Mouse (Mus musculus) brain, embryonic 14.5 days (tissue): Measurements from ENCODE around the gene Eif3b. TPM values are rescaled to one million over a fixed set of nuclear protein-coding genes. Genes with fewer than 3 reads are reported as not detected.
"Not testable (repeated sequence)": the region's sequence is repeated elsewhere in the genome, so short reads cannot be mapped to it uniquely, and the experiment has no call there.

Source experiments
- DNase-seq: peaks from one replicate; pipeline ENCODE4 v3.0.0-alpha.2; 2011; ENCODE audit warnings: low read depth
- CTCF ChIP-seq: fragments of 200-500 bp; IDR thresholded peaks from 2 replicates; pipeline ENCODE4 v1.5.1; 2012; ENCODE audit warnings: inconsistent platforms, mild to moderate bottlenecking, moderate library complexity, borderline replicate concordance; ENCODE audit not compliant: insufficient read depth, insufficient read length; ENCODE audit errors: extremely low read depth
- POLR2A ChIP-seq: fragments of 200-500 bp; IDR thresholded peaks from 2 replicates; pipeline ENCODE4 v1.6.1; 2012; ENCODE audit warnings: mild to moderate bottlenecking, inconsistent platforms, borderline replicate concordance; ENCODE audit not compliant: poor library complexity, insufficient read depth, insufficient read length, severe bottlenecking; ENCODE audit errors: extremely low read depth
- polyA plus RNA-seq: library from polyadenylated mRNA; depleted of rRNA; stranded (reverse); fragments of >200 nt; gene quantifications from 2 replicates; pipeline ENCODE4 v1.2.3, GENCODE M21; 2012

The Eif3b gene
- polyA plus RNA-seq, 1 experiment = 112 TPM

GRCm38 (mm10) chr5:140396166-140396940 is 22.8 kb upstream of the Eif3b start:
- TF ChIP-seq POLR2A = no peak
- peak; percentile 38; the same call in 1 of the 2 replicates for TF ChIP-seq CTCF
- peak; percentile 18 for DNase-seq

DNA sequence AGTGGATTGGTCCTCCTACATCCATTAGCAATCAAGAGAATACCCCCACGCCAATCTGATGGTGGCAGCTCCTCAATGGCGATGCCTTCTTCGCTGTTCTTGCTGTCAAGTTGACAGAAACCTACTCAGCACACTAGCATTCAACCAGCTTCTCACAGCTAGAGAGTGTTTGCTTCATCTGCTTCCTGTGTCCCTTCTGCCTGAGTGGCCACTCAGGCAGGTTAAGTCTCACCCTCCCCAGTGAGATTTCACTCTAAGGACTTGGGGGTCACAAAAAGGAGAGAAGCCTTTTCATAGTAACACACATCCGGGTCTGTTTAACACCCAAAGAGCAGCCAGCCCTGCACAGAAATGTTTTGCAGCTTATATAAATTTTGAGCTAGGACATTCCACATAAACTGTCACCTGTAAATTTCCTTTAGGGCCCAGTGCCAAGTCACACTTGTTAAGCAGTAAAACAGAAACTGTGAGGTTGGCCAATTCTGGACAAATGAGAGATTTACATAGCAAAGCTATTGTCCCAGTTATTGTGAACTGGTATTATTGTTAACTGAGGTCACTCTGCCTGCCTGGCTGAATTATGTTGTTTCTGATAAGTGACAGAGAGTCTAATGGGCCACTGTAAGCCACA is 16.4 kb upstream of the Eif3b start:
- TF ChIP-seq CTCF (no peak), POLR2A (no peak)
- no peak for DNase-seq

DNA sequence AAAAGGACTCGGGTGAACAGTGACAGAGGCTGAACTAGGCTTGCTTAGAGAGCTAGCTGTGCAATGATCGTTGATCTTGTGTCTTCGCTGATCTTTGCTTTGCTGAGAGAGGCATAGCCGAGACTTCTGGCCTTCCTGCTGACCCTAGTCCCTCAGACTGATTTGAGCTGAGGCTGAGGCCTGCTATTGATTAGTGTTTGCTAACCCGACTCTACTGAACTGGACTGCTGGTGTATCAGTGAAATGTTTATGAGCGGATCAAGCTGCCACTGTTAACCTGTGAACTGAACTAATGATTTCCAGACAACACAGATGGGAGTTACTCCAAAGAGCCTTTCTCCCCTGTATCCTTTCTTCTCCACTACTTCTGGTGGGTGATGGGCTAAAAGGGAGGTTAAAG is 14.0 kb upstream of the Eif3b start:
- DNase-seq = no peak
- TF ChIP-seq CTCF = no peak
- TF ChIP-seq POLR2A = no peak

- no peak for DNase-seq
- TF ChIP-seq POLR2A = no peak
- no peak for TF ChIP-seq CTCF
These were observed 12.5 kb upstream of the Eif3b start for GRCm38 (mm10) chr5:140406666-140407065.

- no peak for TF ChIP-seq POLR2A
- TF ChIP-seq CTCF = no peak
- no peak for DNase-seq
These were observed 10.3 kb upstream of the Eif3b start for GRCm38 (mm10) chr5:140408801-140409200.

- TF ChIP-seq POLR2A (no peak), CTCF (peak; percentile 55; the same call in 1 of the 2 replicates)
- peak; percentile 45 for DNase-seq
These were observed 7.8 kb upstream of the Eif3b start for GRCm38 (mm10) chr5:140411339-140411738.

DNA sequence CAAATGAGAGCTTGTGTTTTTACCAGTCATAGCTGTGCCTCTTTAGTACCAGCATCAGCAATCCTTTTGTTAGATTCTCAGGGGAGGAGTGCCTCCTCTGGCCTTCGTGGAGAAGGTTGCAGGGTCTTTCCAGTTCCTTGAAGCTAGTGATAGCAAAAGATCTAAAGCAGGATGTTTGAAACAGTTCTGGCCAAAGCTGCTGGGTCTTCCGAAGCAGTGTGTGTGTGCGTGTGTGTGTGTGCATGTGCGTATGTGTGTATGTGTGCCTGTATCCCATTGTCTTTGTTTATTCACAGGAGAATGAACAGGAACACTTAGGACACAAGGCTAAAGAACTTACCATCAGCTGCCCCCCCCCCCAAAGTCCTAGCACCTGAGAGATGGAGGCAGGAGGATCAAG is 4.5 kb upstream of the Eif3b start:
- TF ChIP-seq POLR2A (no peak), CTCF (no peak)
- DNase-seq = no peak

DNA sequence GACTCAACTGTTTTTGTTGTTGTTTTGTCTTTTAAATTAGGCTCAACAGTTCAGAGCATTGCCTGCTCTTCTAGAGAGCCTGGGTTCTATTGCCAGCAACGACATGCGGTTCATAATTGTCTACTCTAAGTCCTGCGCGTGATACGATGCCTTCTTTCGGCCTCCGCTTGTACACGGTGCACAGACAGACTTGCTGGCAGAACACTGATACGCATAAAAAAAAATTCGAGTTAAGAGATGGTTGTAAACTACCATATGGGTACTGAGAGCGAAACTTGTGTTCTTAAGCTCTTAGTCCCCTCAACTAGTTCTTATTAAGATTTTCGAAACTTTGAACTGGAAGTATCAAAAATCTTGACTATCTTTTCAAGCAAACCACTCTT is 1.0 kb upstream of the Eif3b start:
- DNase-seq = no peak
- TF ChIP-seq POLR2A (no peak), CTCF (no peak)

DNA sequence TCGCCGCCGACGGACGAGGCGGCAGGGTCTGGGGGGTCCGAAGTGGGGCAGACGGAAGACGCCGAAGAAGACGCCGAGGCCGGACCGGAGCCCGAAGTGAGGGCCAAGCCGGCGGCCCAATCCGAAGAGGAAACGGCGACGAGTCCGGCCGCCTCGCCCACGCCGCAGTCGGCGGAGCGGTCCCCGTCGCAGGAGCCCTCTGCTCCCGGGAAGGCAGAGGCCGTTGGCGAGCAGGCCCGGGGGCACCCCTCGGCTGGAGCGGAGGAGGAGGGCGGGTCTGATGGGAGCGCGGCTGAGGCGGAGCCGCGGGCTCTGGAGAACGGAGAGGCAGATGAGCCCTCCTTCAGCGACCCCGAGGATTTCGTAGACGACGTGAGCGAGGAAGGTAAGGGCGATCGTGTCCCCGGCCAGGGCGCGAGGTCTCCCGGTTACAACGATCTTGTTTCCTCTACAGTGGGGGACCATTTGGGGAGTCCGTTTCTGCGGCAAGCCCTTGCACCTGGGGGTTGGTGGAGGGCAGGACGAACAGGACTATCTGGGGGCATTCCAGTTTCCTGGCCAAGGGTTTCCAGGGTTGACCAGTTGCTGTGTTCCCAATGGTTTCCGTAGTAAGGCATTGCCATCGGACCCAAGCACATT is 433 bp downstream of the Eif3b start:
- DNase-seq = no peak
- no peak for TF ChIP-seq POLR2A
- TF ChIP-seq CTCF = no peak

DNA sequence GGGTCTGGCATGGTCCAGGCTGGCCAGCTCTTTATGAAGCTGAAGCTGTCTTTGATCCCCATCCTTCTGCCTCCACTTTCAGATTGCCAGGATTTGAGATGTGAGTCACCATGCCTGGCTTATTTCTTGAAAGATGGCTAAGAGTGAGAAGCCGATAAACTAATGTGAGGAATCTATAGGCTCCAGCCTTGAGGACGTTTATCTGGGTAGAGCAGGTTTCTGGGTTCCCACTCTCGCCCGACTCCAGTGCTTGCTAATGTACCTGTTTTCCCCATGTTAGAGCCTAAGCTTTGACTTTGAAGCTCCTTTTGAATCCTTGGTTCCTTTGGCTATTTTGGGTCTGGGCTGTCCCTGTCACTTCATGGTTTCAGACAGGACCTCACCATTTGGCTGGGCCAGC is 1.5 kb downstream of the Eif3b start:
- TF ChIP-seq CTCF (no peak), POLR2A (no peak)
- DNase-seq = no peak

- no peak for DNase-seq
- TF ChIP-seq CTCF (no peak), POLR2A (no peak)
These were observed 6.1 kb downstream of the Eif3b start for GRCm38 (mm10) chr5:140425016-140425783.

GRCm38 (mm10) chr5:140439117-140439516 is 20.0 kb downstream of the Eif3b start:
- DNase-seq = not testable (repeated sequence)
